Mouse (Mus musculus): Measurements from ENCODE around the gene Itpripl1. TPM values are rescaled to one million over a fixed set of nuclear protein-coding genes. Genes with fewer than 3 reads are reported as not detected.

The Itpripl1 gene
- 2.3 TPM for polyA plus RNA-seq (2017; shearing (Covaris generic))

GRCm38 (mm10) chr2:127143158-127144063 lies at the start of gene Itpripl1:
Gene Itpripl1, minus strand, starts transcription at chr2:127143442.

GRCm38 (mm10) chr2:127133621-127134461 lies 9.4 kb downstream of the Itpripl1 start, which contains the start of gene Ncaph:
Gene Ncaph, minus strand, starts transcription at chr2:127133954.

Other genes with a start within 250 kb of the Itpripl1 start
- gene Sppl2a, start 210.2 kb downstream of the Itpripl1 start, polyA plus RNA-seq (2017; shearing (Covaris generic)), result 58.9 TPM
- gene Ap4e1, start 134.7 kb downstream of the Itpripl1 start, polyA plus RNA-seq (2017; shearing (Covaris generic)), result 14.7 TPM
- 32.5 TPM for gene Blvra, start 72.8 kb downstream of the Itpripl1 start, polyA plus RNA-seq (2017; shearing (Covaris generic))
- 2.5 TPM for gene Ncaph, start 9.5 kb downstream of the Itpripl1 start, polyA plus RNA-seq (2017; shearing (Covaris generic))
- 0.57 TPM for gene 1810024B03Rik, start 64.8 kb upstream of the Itpripl1 start, polyA plus RNA-seq (2017; shearing (Covaris generic))
- gene Snrnp200, start 64.9 kb upstream of the Itpripl1 start, polyA plus RNA-seq (2017; shearing (Covaris generic)), result 116 TPM
- gene Ciao1, start 104.4 kb upstream of the Itpripl1 start, polyA plus RNA-seq (2017; shearing (Covaris generic)), result 94.4 TPM
- gene Tmem127, start 104.5 kb upstream of the Itpripl1 start, polyA plus RNA-seq (2017; shearing (Covaris generic)), result 29.0 TPM
- 90.9 TPM for gene Stard7, start 126.8 kb upstream of the Itpripl1 start, polyA plus RNA-seq (2017; shearing (Covaris generic))
- 209 TPM for gene Dusp2, start 192.7 kb upstream of the Itpripl1 start, polyA plus RNA-seq (2017; shearing (Covaris generic))
- gene Astl, start 195.2 kb upstream of the Itpripl1 start, polyA plus RNA-seq (2017; shearing (Covaris generic)), result not detected
- gene Adra2b, start 219.8 kb upstream of the Itpripl1 start, polyA plus RNA-seq (2017; shearing (Covaris generic)), result not detected

Data from naive thymus-derived CD4-positive, alpha-beta T cell, adult 5 months (primary cell).